Mouse (Mus musculus) embryonic facial prominence, embryonic 14.5 days (tissue): Measurements from ENCODE around the gene Cfap157. TPM values are rescaled to one million over a fixed set of nuclear protein-coding genes. Genes with fewer than 3 reads are reported as not detected.

Experiments
- ATAC-seq: fragments of 200-750 bp; cut with Nextera tagmentation; 2 replicates; pipeline ENCODE4 v1.8.0; 2017; ENCODE audit warnings: low read depth, moderate number of reproducible peaks, moderate TSS enrichment
- DNase-seq: peaks from one replicate; pipeline ENCODE4 v3.0.0-alpha.2; 2015; ENCODE audit warnings: low spot score
- H3K27ac ChIP-seq: fragments of 300-500 bp; sonication (generic); replicated peaks from 2 replicates; pipeline ENCODE4 v1.5.1; 2014; ENCODE audit warnings: low read depth, mild to moderate bottlenecking, low read length, moderate library complexity
- H3K27me3 ChIP-seq: fragments of 300-500 bp; sonication (generic); replicated peaks from 2 replicates; pipeline ENCODE4 v1.6.1; 2014; ENCODE audit warnings: low read length; ENCODE audit not compliant: control insufficient read depth, insufficient read depth
- H3K36me3 ChIP-seq: fragments of 300-500 bp; sonication (generic); 2 replicates; pipeline ENCODE4 v1.6.1; 2014; ENCODE audit warnings: low read length, mixed read lengths; ENCODE audit not compliant: control insufficient read depth, insufficient read depth
- H3K4me1 ChIP-seq: fragments of 300-500 bp; sonication (generic); 2 replicates; pipeline ENCODE4 v1.6.1; 2014; ENCODE audit warnings: antibody characterized with exemption, low read length; ENCODE audit not compliant: control insufficient read depth, insufficient read depth
- H3K4me2 ChIP-seq: fragments of 300-500 bp; sonication (generic); 2 replicates; pipeline ENCODE4 v1.6.1; 2014; ENCODE audit warnings: low read depth, mild to moderate bottlenecking, low read length, moderate library complexity, mixed read lengths
- H3K4me3 ChIP-seq: fragments of 300-500 bp; sonication (generic); 2 replicates; pipeline ENCODE4 v1.5.1; 2014; ENCODE audit warnings: low read depth, mild to moderate bottlenecking, low read length
- H3K9ac ChIP-seq: fragments of 300-500 bp; sonication (generic); 2 replicates; pipeline ENCODE4 v1.6.1; 2014; ENCODE audit warnings: low read depth, mild to moderate bottlenecking, low read length, moderate library complexity, mixed read lengths
- H3K9me3 ChIP-seq: fragments of 300-500 bp; sonication (generic); 2 replicates; pipeline ENCODE4 v1.6.1; 2016; ENCODE audit warnings: low read length; ENCODE audit not compliant: control insufficient read depth
- WGBS: fragments of 180-500 bp; shearing (Covaris S2); extraction: QIAGEN DNeasy Blood & Tissue Kit; methylation state at CpG from one replicate; pipeline ENCODE4 v1.1.7; 2014; 5-methylcytosine and 5-hydroxymethylcytosine counted together
- polyA plus RNA-seq: library from polyadenylated mRNA; unstranded; fragments of >200 nt; fragmentation: Nextera tagmentation; extraction: Ambion mirVana; gene quantifications from 2 replicates; pipeline ENCODE4 v1.2.1, GENCODE M21; 2014

Cfap157 gene
- polyA plus RNA-seq, 1 experiment from 2014 or later, result 0.63 TPM

- ATAC-seq (no peak), DNase-seq (no peak)
- Histone ChIP-seq H3K27ac (no peak overlapping the region), H3K4me1 (no peaks in the 10 kb centered on the region), H3K27me3 (no peaks in the 10 kb centered on the region), H3K4me3 (no peak overlapping the region), H3K9me3 (no peaks in the 10 kb centered on the region), H3K4me2 (no peak overlapping the region), H3K9ac (no peak overlapping the region), H3K36me3 (peaks cover 27% of the 10 kb centered on the region)
- 85% methylated on average over 14 of the region's 14 CpGs for WGBS
These were observed 22.9 kb downstream of the Cfap157 start for GRCm38 (mm10) chr2:32761361-32761760.

- WGBS, result 92% methylated on average over 2 of the region's 2 CpGs
- H3K9ac ChIP-seq, result no peak overlapping the region
- H3K4me3 ChIP-seq, result no peak overlapping the region
- DNase-seq (no peak), ATAC-seq (no peak)
- no peaks in the 10 kb centered on the region for H3K4me1 ChIP-seq
- no peak overlapping the region for H3K27ac ChIP-seq
- H3K27me3 ChIP-seq, result no peaks in the 10 kb centered on the region
- H3K9me3 ChIP-seq, result no peaks in the 10 kb centered on the region
- H3K4me2 ChIP-seq, result no peak overlapping the region
- H3K36me3 ChIP-seq, result peaks cover 36% of the 10 kb centered on the region
These were observed 25.2 kb downstream of the Cfap157 start for GRCm38 (mm10) chr2:32759001-32759400.

GRCm38 (mm10) chr2:32758503-32758902 lies 25.7 kb downstream of the Cfap157 start:
- H3K4me1 ChIP-seq, result no peaks in the 10 kb centered on the region
- no peak overlapping the region; the same call in 1 of the 2 replicates for H3K4me2 ChIP-seq
- H3K27ac ChIP-seq, result no peak overlapping the region
- no peaks in the 10 kb centered on the region for H3K27me3 ChIP-seq
- DNase-seq (no peak), ATAC-seq (no peak)
- no peaks in the 10 kb centered on the region for H3K9me3 ChIP-seq
- H3K36me3 ChIP-seq, result peaks cover 38% of the 10 kb centered on the region
- no peak overlapping the region for H3K4me3 ChIP-seq
- 70% methylated on average over 8 of the region's 8 CpGs for WGBS
- no peak overlapping the region for H3K9ac ChIP-seq

- Histone ChIP-seq H3K4me2 (peak within 1 kb of the TSS; percentile 56), H3K4me3 (peak within 1 kb of the TSS; percentile 81), H3K9me3 (no peaks in the 10 kb centered on the region), H3K4me1 (no peaks in the 10 kb centered on the region), H3K27ac (peak within 1 kb of the TSS; percentile 92), H3K27me3 (no peaks in the 10 kb centered on the region), H3K9ac (peak within 1 kb of the TSS; percentile 90), H3K36me3 (peaks cover 43% of the 10 kb centered on the region)
- ATAC-seq (peak; percentile 96), DNase-seq (peak; percentile 99)
- WGBS, result under 1% methylated on average over 42 of the region's 66 CpGs
These were observed 27.0 kb downstream of the Cfap157 start, which contains the start of gene Tor2a for GRCm38 (mm10) chr2:32757056-32757845. Gene Tor2a, plus strand, starts transcription at chr2:32757234.

- Histone ChIP-seq H3K36me3 (peaks cover 37% of the 10 kb centered on the region), H3K4me2 (peak overlapping the region; percentile 56), H3K27ac (peak overlapping the region; percentile 92; the same call in 1 of the 2 replicates), H3K4me1 (no peaks in the 10 kb centered on the region), H3K9ac (peak overlapping the region; percentile 90; the same call in 1 of the 2 replicates), H3K9me3 (no peaks in the 10 kb centered on the region), H3K4me3 (peak overlapping the region; percentile 81; the same call in 1 of the 2 replicates), H3K27me3 (no peaks in the 10 kb centered on the region)
- no peak for DNase-seq
- 22% methylated on average over 5 of the region's 6 CpGs for WGBS
- ATAC-seq, result peak; percentile 11; the same call in 1 of the 2 replicates
These were observed 27.6 kb downstream of the Cfap157 start for GRCm38 (mm10) chr2:32756674-32757055.

GRCm38 (mm10) chr2:32752181-32752580 lies 32.0 kb downstream of the Cfap157 start:
- Histone ChIP-seq H3K9ac (no peak overlapping the region), H3K27ac (no peak overlapping the region), H3K36me3 (peaks cover 46% of the 10 kb centered on the region), H3K4me2 (peak overlapping the region; percentile 52), H3K9me3 (no peaks in the 10 kb centered on the region), H3K4me1 (no peaks in the 10 kb centered on the region), H3K27me3 (no peaks in the 10 kb centered on the region), H3K4me3 (no peak overlapping the region)
- ATAC-seq (no peak), DNase-seq (no peak)
- 80% methylated on average over 10 of the region's 10 CpGs for WGBS

- peaks cover 51% of the 10 kb centered on the region for H3K36me3 ChIP-seq
- H3K27ac ChIP-seq, result no peak overlapping the region; the same call in 1 of the 2 replicates
- no peaks in the 10 kb centered on the region for H3K4me1 ChIP-seq
- H3K9me3 ChIP-seq, result no peaks in the 10 kb centered on the region
- peak overlapping the region; percentile 48 for H3K9ac ChIP-seq
- H3K4me2 ChIP-seq, result peak overlapping the region; percentile 52
- H3K4me3 ChIP-seq, result peak overlapping the region; percentile 29
- H3K27me3 ChIP-seq, result no peaks in the 10 kb centered on the region
- 26% methylated on average over 8 of the region's 10 CpGs for WGBS
- DNase-seq (no peak), ATAC-seq (0 out of 2 replicates have a peak, but pooled peaks have one; percentile 1)
These were observed 32.6 kb downstream of the Cfap157 start for GRCm38 (mm10) chr2:32751665-32752033.

GRCm38 (mm10) chr2:32750887-32751664 lies 33.2 kb downstream of the Cfap157 start:
- no peaks in the 10 kb centered on the region for H3K27me3 ChIP-seq
- 11% methylated on average over 31 of the region's 31 CpGs for WGBS
- peak; percentile 92 for ATAC-seq
- H3K9me3 ChIP-seq, result no peaks in the 10 kb centered on the region
- no peak overlapping the region; the same call in 1 of the 2 replicates for H3K27ac ChIP-seq
- H3K9ac ChIP-seq, result peak overlapping the region; percentile 48
- peak; percentile 78 for DNase-seq
- peak overlapping the region; percentile 29 for H3K4me3 ChIP-seq
- peaks cover 57% of the 10 kb centered on the region for H3K36me3 ChIP-seq
- H3K4me1 ChIP-seq, result no peaks in the 10 kb centered on the region
- H3K4me2 ChIP-seq, result peak overlapping the region; percentile 52
